Mouse (Mus musculus): Measurements from ENCODE around the gene Abca13.

DNA sequence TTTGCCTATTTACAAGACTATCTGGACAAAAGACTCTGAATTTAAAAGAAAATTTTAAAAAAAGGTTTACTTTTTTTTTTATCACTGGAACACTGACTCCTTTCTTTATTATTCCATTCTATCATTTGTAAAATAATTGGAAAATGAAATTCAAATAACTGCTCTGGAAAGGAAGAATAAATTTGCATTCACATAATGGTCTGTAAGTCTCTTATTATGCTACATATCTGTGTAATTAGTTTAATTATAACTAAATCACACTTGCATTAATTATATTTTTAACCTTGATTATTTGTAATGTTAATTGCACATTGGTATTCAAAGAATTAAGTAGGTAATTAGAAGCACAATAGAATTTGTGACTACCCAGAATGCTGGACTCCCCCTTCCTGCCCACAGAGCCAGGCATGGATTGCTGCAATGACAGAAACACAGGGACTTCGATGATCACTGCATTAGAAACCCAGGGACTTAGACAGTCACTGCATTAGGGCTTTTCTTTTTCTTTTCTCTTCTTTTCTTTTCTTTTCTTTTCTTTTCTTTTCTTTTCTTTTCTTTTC, 400.1 kb downstream of the Abca13 start:
- no peak for TF ChIP-seq POLR2A (IDR thresholded peaks at IDR 0.05; ENCODE audit: extremely low read depth, insufficient read depth, low read length)
- TF ChIP-seq CTCF (IDR thresholded peaks at IDR 0.05; ENCODE audit: low read depth, low read length) = no peak
